8 mouse cellular contexts compared by ENCODE assay signal in genomic region chr19:23139756-23140470, GRCm38 (mm10). TPM values are rescaled to one million over a fixed set of nuclear protein-coding genes. Genes with fewer than 3 reads are reported as not detected.
DNase-seq lines count a peak whose midpoint lies in the region; ATAC-seq and TF ChIP-seq lines count a peak whose summit lies in the region.

No protein-coding gene starts in this region.

- H3K9me3 ChIP-seq in G1E (replicated peaks), result no peaks in the 10 kb centered on the region
- H3K9me3 ChIP-seq in heart, embryonic 15.5 days (replicated peaks), result no peaks in the 10 kb centered on the region
- no peaks in the 10 kb centered on the region for H3K9me3 ChIP-seq in limb, embryonic 15.5 days

- no peak for ATAC-seq in G1E (ENCODE audit: extremely low read depth, insufficient number of reproducible peaks, low FRiP score, poor library complexity, severe bottlenecking)
- ATAC-seq in heart, embryonic 15.5 days (replicated peaks; ENCODE audit: insufficient number of reproducible peaks, insufficient read depth, low FRiP score, low read depth), result no peak
- ATAC-seq in limb, embryonic 15.5 days (ENCODE audit: insufficient number of reproducible peaks, low FRiP score, low TSS enrichment, low read depth), result no peak

- H3K36me3 ChIP-seq in G1E (replicated peaks), result peaks cover 12% of the 10 kb centered on the region
- no peaks in the 10 kb centered on the region for H3K36me3 ChIP-seq in heart, embryonic 15.5 days
- H3K36me3 ChIP-seq in limb, embryonic 15.5 days, result no peaks in the 10 kb centered on the region
- no peaks in the 10 kb centered on the region for H3K36me3 ChIP-seq in small intestine, adult 2 months (ENCODE audit: control insufficient read depth, insufficient read depth, low read length)

- peak overlapping the region; percentile 93 for H3K4me3 ChIP-seq in G1E (ENCODE audit: low read depth, low read length)
- peak overlapping the region; percentile 65 for H3K4me3 ChIP-seq in heart, embryonic 15.5 days
- H3K4me3 ChIP-seq in limb, embryonic 15.5 days, result peak overlapping the region; percentile 67
- peak overlapping the region; percentile 91; the same call in 1 of the 2 replicates for H3K4me3 ChIP-seq in small intestine, adult 2 months (ENCODE audit: low read depth, low read length)

- peaks cover 52% of the 10 kb centered on the region for H3K4me1 ChIP-seq in G1E (ENCODE audit: insufficient read depth, low read depth, low read length)
- H3K4me1 ChIP-seq in heart, embryonic 15.5 days (replicated peaks), result peaks cover 35% of the 10 kb centered on the region
- H3K4me1 ChIP-seq in limb, embryonic 15.5 days, result peaks cover 47% of the 10 kb centered on the region
- peaks cover 5% of the 10 kb centered on the region for H3K4me1 ChIP-seq in small intestine, adult 2 months (ENCODE audit: control insufficient read depth, insufficient read depth, insufficient read length, low read length)

- H3K9ac ChIP-seq in heart, embryonic 15.5 days, result no peak overlapping the region
- no peak overlapping the region for H3K9ac ChIP-seq in limb, embryonic 15.5 days

- H3K4me2 ChIP-seq in heart, embryonic 15.5 days, result peak overlapping the region; percentile 99
- peak overlapping the region; percentile 98 for H3K4me2 ChIP-seq in limb, embryonic 15.5 days

- peak; percentile 34 for DNase-seq in cerebellum, adult 9-11 months
- DNase-seq in cerebellum, adult 8-10 months, result no peak
- DNase-seq in G1E (ENCODE audit: low spot score), result no peak
- DNase-seq in thymus, postnatal 14 days, result no peak
- no peak for DNase-seq in retina, postnatal 1 day

- no peak for TF ChIP-seq CTCF in G1E (IDR thresholded peaks at IDR 0.05; ENCODE audit: low read depth, low read length)
- TF ChIP-seq CTCF in small intestine, adult 2 months (IDR thresholded peaks at IDR 0.05; ENCODE audit: extremely low read depth, insufficient read length, insufficient replicate concordance, low read depth, low read length), result no peak

- WGBS in heart, embryonic 15.5 days, result 43% methylated on average over 12 of the region's 12 CpGs
- 46% methylated on average over 12 of the region's 12 CpGs for WGBS in limb, embryonic 15.5 days
- 17% methylated on average over 12 of the region's 12 CpGs for WGBS in small intestine, adult 2 months

- H3K27me3 ChIP-seq in G1E (ENCODE audit: insufficient read depth, low read length), result no peaks in the 10 kb centered on the region
- H3K27me3 ChIP-seq in heart, embryonic 15.5 days, result peaks cover 5% of the 10 kb centered on the region; the same call in 1 of the 2 replicates
- H3K27me3 ChIP-seq in limb, embryonic 15.5 days, result peaks cover 30% of the 10 kb centered on the region
- no peaks in the 10 kb centered on the region for H3K27me3 ChIP-seq in small intestine, adult 2 months (ENCODE audit: control insufficient read depth, insufficient read depth, low read length)

- TF ChIP-seq POLR2A in small intestine, adult 2 months (IDR thresholded peaks at IDR 0.05; ENCODE audit: low read depth, low read length), result no peak

- H3K27ac ChIP-seq in heart, embryonic 15.5 days, result peak overlapping the region; percentile 92
- H3K27ac ChIP-seq in limb, embryonic 15.5 days, result no peak overlapping the region; the same call in 1 of the 2 replicates
- peak overlapping the region; percentile 99 for H3K27ac ChIP-seq in small intestine, adult 2 months (ENCODE audit: insufficient read depth, low read depth, low read length)

RNA-seq across cellular contexts. Expression of gene Klf9, which starts 1.1 kb away (rescaled TPM):
- 70.7 and 71.1 TPM in 2 replicates for total RNA-seq in G1E (2014; fragmentation: Nextera tagmentation)
- 28.7 and 32.4 TPM in 2 replicates for total RNA-seq in G1E (2017)
- 21.1 and 21.2 TPM in 2 replicates for polyA plus RNA-seq in G1E (2012)
- polyA plus RNA-seq in heart, embryonic 15.5 days (2015; fragmentation: Nextera tagmentation; extraction: Ambion mirVana), result 3.1 and 3.4 TPM in 2 replicates
- 3.9 and 4.6 TPM in 2 replicates for polyA plus RNA-seq in limb, embryonic 15.5 days (2015; fragmentation: Nextera tagmentation; extraction: Ambion mirVana)
- polyA plus RNA-seq in small intestine, adult 2 months (2012; rRNA removed), result 9.6 and 16.2 TPM in 2 replicates
